ENCODE assay signal across 13 mouse cellular contexts in genomic region chrX:142841916-142842315, GRCm38 (mm10).
A peak's percentile ranks its signal among the peaks of the same experiment; 100 is the strongest.
DNase-seq lines count a peak whose midpoint lies in the region.
"Had no signal": no experiment of that assay in that cellular context is flagged by ENCODE, and none has a peak within 500 bp of the region (broad histone marks: within the 10 kb centered on the region; RNA-seq: fewer than 3 reads in every experiment).

No protein-coding gene starts in this region.

- DNase-seq in brain, adult 2 months (ENCODE audit: low read depth, low spot score): peak; percentile 6
- DNase-seq in retina, adult 2 months (ENCODE audit: low read depth, low spot score): peak; percentile 74
- DNase-seq in retina, postnatal 1 day: peak; percentile 74
- DNase-seq in spleen, postnatal 14 days (ENCODE audit: low spot score in 2 of 2): no peak
- no peak for DNase-seq in frontal cortex, postnatal 25 days (ENCODE audit: low spot score in 2 of 2)
- DNase-seq in adipocyte (ENCODE audit: low spot score): no peak
- DNase-seq: adrenal gland, adult 8-10 months; adrenal gland, postnatal 25 days; cerebellum, adult 11-12 months; cerebellum, adult 9-10 months; cerebellum, postnatal 10 days; cerebellum, postnatal 25 days; forebrain, postnatal 0 days had no signal

Comparison
In these comparisons a context has a peak if more than half of its experiments do, and no peak if none do; other contexts are left out.
1. DNase-seq: peak in brain, adult 2 months (single experiment), retina, adult 2 months (single experiment) and retina, postnatal 1 day (single experiment); none in spleen, postnatal 14 days (0 of 2), frontal cortex, postnatal 25 days (0 of 2) and adipocyte (single experiment).